Mouse (Mus musculus): ENCODE measurements around the gene Car12.

The Car12 gene

GRCm38 (mm10) chr9:66710626-66711025, 2.9 kb upstream of the Car12 start:
- DNase-seq (ENCODE audit: low spot score) = no peak

- no peak for DNase-seq (ENCODE audit: low spot score)
Measured at GRCm38 (mm10) chr9:66714022-66714515, 583 bp downstream of the Car12 start.

- no peak for DNase-seq (ENCODE audit: low spot score)
Measured at GRCm38 (mm10) chr9:66715361-66715760, 1.9 kb downstream of the Car12 start.

- DNase-seq (ENCODE audit: low spot score) = no peak
Measured at GRCm38 (mm10) chr9:66716533-66716932, 3.0 kb downstream of the Car12 start.

- no peak for DNase-seq (ENCODE audit: low spot score)
Measured at GRCm38 (mm10) chr9:66720686-66721450, 7.4 kb downstream of the Car12 start.

GRCm38 (mm10) chr9:66722187-66722868, 8.8 kb downstream of the Car12 start:
- DNase-seq (ENCODE audit: low spot score) = no peak

GRCm38 (mm10) chr9:66722869-66723272, 9.4 kb downstream of the Car12 start:
- no peak for DNase-seq (ENCODE audit: low spot score)

- DNase-seq (ENCODE audit: low spot score) = no peak
Measured at GRCm38 (mm10) chr9:66725591-66725990, 12.1 kb downstream of the Car12 start.

GRCm38 (mm10) chr9:66727333-66727732, 13.8 kb downstream of the Car12 start:
- no peak for DNase-seq (ENCODE audit: low spot score)

GRCm38 (mm10) chr9:66730556-66730955, 17.1 kb downstream of the Car12 start:
- no peak for DNase-seq (ENCODE audit: low spot score)

GRCm38 (mm10) chr9:66731284-66731683, 17.8 kb downstream of the Car12 start:
- DNase-seq (ENCODE audit: low spot score) = no peak

- DNase-seq (ENCODE audit: low spot score) = no peak
Measured at GRCm38 (mm10) chr9:66732791-66733691, 19.6 kb downstream of the Car12 start.

- DNase-seq (ENCODE audit: low spot score) = no peak
Measured at GRCm38 (mm10) chr9:66734568-66734967, 21.1 kb downstream of the Car12 start.

- DNase-seq (ENCODE audit: low spot score) = no peak
Measured at GRCm38 (mm10) chr9:66735122-66735521, 21.6 kb downstream of the Car12 start.

GRCm38 (mm10) chr9:66736016-66736415, 22.5 kb downstream of the Car12 start:
- no peak for DNase-seq (ENCODE audit: low spot score)

- no peak for DNase-seq (ENCODE audit: low spot score)
Measured at GRCm38 (mm10) chr9:66736551-66736950, 23.1 kb downstream of the Car12 start.

- no peak for DNase-seq (ENCODE audit: low spot score)
Measured at GRCm38 (mm10) chr9:66739516-66739915, 26.0 kb downstream of the Car12 start.

GRCm38 (mm10) chr9:66744531-66744930, 31.0 kb downstream of the Car12 start:
- DNase-seq (ENCODE audit: low spot score) = no peak

GRCm38 (mm10) chr9:66748390-66748789, 34.9 kb downstream of the Car12 start:
- no peak for DNase-seq (ENCODE audit: low spot score)

- no peak for DNase-seq (ENCODE audit: low spot score)
Measured at GRCm38 (mm10) chr9:66752849-66753248, 39.4 kb downstream of the Car12 start.

- DNase-seq (ENCODE audit: low spot score) = no peak
Measured at GRCm38 (mm10) chr9:66760991-66761390, 47.5 kb downstream of the Car12 start.

- no peak for DNase-seq (ENCODE audit: low spot score)
Measured at GRCm38 (mm10) chr9:66768721-66769120, 55.2 kb downstream of the Car12 start.
